Mouse (Mus musculus) spleen, adult 2 months (tissue): ENCODE measurements around the gene Shld2.

ENCODE experiments used
- CTCF ChIP-seq: fragments of 200-500 bp; IDR thresholded peaks from 2 replicates; pipeline ENCODE4 v1.5.1; 2011; ENCODE audit warnings: mild to moderate bottlenecking, inconsistent platforms; ENCODE audit not compliant: insufficient read depth, insufficient read length, insufficient replicate concordance; ENCODE audit errors: extremely low read depth
- POLR2A ChIP-seq: fragments of 200-500 bp; IDR thresholded peaks from 2 replicates; pipeline ENCODE4 v1.6.1; 2011; ENCODE audit warnings: low read depth, low read length, inconsistent platforms

DNA sequence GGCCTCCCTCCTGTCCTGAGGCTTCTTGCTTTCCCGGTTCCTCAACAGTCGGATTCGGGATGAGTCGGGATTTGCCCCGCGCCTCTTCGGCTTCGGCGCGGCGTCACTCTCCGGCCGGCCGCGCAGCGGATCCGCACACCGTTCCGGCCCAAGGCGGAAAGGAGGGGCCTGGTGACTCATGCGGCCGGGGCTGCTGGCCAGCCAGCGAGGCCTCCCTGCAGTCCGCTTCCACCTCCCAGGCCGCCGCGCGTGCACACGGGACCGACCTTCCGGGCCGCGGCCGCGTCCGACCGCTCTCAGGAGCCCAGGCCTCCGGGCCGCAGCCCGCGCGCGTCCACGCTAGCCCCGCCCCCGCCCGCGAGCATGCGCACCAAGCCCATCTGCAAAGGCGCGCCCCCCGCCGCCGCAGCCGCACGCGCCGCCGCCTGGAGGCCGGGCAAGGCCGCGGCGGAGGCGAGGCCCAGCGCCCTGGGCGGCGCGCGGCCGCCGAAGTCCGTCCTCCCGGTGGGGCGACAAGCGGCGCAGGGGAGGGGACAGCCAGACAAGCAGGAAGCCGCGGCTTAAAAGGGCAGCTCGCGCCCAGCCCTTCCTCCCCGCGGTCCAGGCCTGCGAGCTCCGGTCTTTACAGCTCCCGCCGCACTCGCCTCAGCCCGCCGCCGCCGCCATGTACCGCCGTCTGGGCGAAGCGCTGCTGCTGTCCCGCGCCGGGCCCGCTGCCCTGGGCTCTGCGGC lies at the start of gene Shld2, which contains the start of gene Glud1:
- TF ChIP-seq POLR2A, result peak; percentile 68; the same call in 1 of the 2 replicates
- no peak for TF ChIP-seq CTCF
